31 mouse cellular contexts compared by ENCODE assay signal in the genomic region with DNA sequence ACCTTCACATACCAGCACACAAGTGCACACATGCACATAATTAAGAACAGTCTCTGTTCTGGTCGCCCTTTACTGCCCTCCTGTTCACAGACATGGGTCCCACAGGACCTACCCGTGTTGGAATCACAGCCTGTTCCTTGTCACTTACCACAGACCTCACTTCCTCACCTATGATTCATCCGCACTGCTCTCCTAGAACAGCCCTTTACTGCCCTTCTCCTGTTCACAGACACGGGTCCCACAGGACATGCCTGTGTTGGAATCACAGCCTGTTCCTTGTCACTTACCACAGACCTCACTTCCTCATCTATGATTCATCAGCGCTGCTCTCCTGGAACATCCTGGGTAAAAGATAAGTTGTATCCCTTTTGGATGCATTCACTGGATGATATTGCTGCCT. TPM values are rescaled to one million over a fixed set of nuclear protein-coding genes. Genes with fewer than 3 reads are reported as not detected.
DNase-seq lines count a peak whose midpoint lies in the region; ATAC-seq and TF ChIP-seq lines count a peak whose summit lies in the region.
"Had no signal": no experiment of that assay in that cellular context is flagged by ENCODE, and none has a peak within 500 bp of the region (broad histone marks: within the 10 kb centered on the region; RNA-seq: fewer than 3 reads in every experiment).

No protein-coding gene starts in this region.

- H3K4me3 ChIP-seq in heart, embryonic 10.5 days = no peak overlapping the region
- no peak overlapping the region for H3K4me3 ChIP-seq in stomach, postnatal 0 days (ENCODE audit: low read depth, low read length)
- H3K4me3 ChIP-seq in intestine, postnatal 0 days (ENCODE audit: low read depth, low read length) = no peak overlapping the region
- H3K4me3 ChIP-seq: embryonic facial prominence, embryonic 13.5 days; forebrain, embryonic 10.5 days; forebrain, embryonic 15.5 days; hindbrain, embryonic 12.5 days; liver, embryonic 12.5 days; midbrain, embryonic 13.5 days; neural tube, embryonic 13.5 days had no signal

- TF ChIP-seq CTCF in stomach, postnatal 0 days (IDR thresholded peaks at IDR 0.05; ENCODE audit: low read depth) = no peak
- TF ChIP-seq CTCF in intestine, postnatal 0 days (IDR thresholded peaks at IDR 0.05; ENCODE audit: low read depth) = no peak

- TF ChIP-seq EP300 in stomach, postnatal 0 days (optimal IDR thresholded peaks at IDR 0.05) = no peak

- DNase-seq in heart, embryonic 10.5 days (ENCODE audit: low spot score) = no peak
- DNase-seq in heart, postnatal 25 days (ENCODE audit: low spot score) = no peak
- DNase-seq in retina, postnatal 1 day = peak; percentile 27
- DNase-seq in retina, embryonic 14.5 days (ENCODE audit: low spot score) = no peak
- DNase-seq in stomach, postnatal 0 days (ENCODE audit: low spot score) = no peak
- no peak for DNase-seq in urinary bladder, adult 18-20 months (ENCODE audit: low spot score in 2 of 2)
- DNase-seq: adrenal gland, adult 8-10 months; B cell, adult 2 months; cerebellum, adult 11-12 months; cerebellum, adult 9-11 months; gastrocnemius, postnatal 10 days; heart, postnatal 10 days; kidney, adult 11 months; kidney, postnatal 14 days; layer of hippocampus, adult 9-11 months; liver, postnatal 0 days; lung, postnatal 36 days; right cerebral cortex, postnatal 25 days; spleen, adult 18-20 months; thymus, adult 18-20 months; thymus, postnatal 25 days had no signal

- H3K27ac ChIP-seq in heart, embryonic 10.5 days = 0 out of 2 replicates have a peak overlapping the region, but pooled peaks have one; percentile 42
- H3K27ac ChIP-seq in stomach, postnatal 0 days (replicated peaks) = 0 out of 2 replicates have a peak overlapping the region, but pooled peaks have one; percentile 8
- no peak overlapping the region for H3K27ac ChIP-seq in intestine, postnatal 0 days (ENCODE audit: low read depth, low read length)
- H3K27ac ChIP-seq: embryonic facial prominence, embryonic 13.5 days; forebrain, embryonic 10.5 days; forebrain, embryonic 15.5 days; hindbrain, embryonic 12.5 days; liver, embryonic 12.5 days; midbrain, embryonic 13.5 days; neural tube, embryonic 13.5 days had no signal

- peaks cover 27% of the 10 kb centered on the region for H3K4me1 ChIP-seq in heart, embryonic 10.5 days
- no peaks in the 10 kb centered on the region for H3K4me1 ChIP-seq in stomach, postnatal 0 days (replicated peaks; ENCODE audit: control insufficient read depth, insufficient read depth)
- H3K4me1 ChIP-seq in intestine, postnatal 0 days (replicated peaks; ENCODE audit: control insufficient read depth, insufficient read depth, low read length) = no peaks in the 10 kb centered on the region
- H3K4me1 ChIP-seq: embryonic facial prominence, embryonic 13.5 days; forebrain, embryonic 10.5 days; forebrain, embryonic 15.5 days; hindbrain, embryonic 12.5 days; liver, embryonic 12.5 days; midbrain, embryonic 13.5 days; neural tube, embryonic 13.5 days had no signal

- no peaks in the 10 kb centered on the region for H3K9me3 ChIP-seq in heart, embryonic 10.5 days
- H3K9me3 ChIP-seq in stomach, postnatal 0 days (ENCODE audit: control insufficient read depth, low read length) = no peaks in the 10 kb centered on the region
- no peaks in the 10 kb centered on the region for H3K9me3 ChIP-seq in intestine, postnatal 0 days (ENCODE audit: control insufficient read depth)
- H3K9me3 ChIP-seq: forebrain, embryonic 10.5 days; forebrain, embryonic 15.5 days; hindbrain, embryonic 12.5 days; midbrain, embryonic 13.5 days; neural tube, embryonic 13.5 days had no signal

- intact Hi-C loops in heart, postnatal 25 days (cut with DNase I) = no loop called here

- ATAC-seq in granulocyte monocyte progenitor cell, adult 5-6 weeks (replicated peaks; ENCODE audit: poor library complexity, severe bottlenecking) = peak; percentile 80
- peak; percentile 41; the same call in 1 of the 2 replicates for ATAC-seq in stomach, postnatal 0 days (ENCODE audit: low FRiP score, low TSS enrichment)
- ATAC-seq in intestine, postnatal 0 days = no peak
- ATAC-seq: activated CD4-positive, CD25-positive, alpha-beta regulatory T cell, adult 4 months; forebrain, embryonic 15.5 days; liver, embryonic 12.5 days; liver, postnatal 0 days; midbrain, embryonic 13.5 days had no signal

- WGBS in heart, embryonic 10.5 days = 45% methylated on average over 5 of the region's 5 CpGs
- WGBS in stomach, postnatal 0 days = 69% methylated on average over 5 of the region's 5 CpGs
- WGBS in intestine, postnatal 0 days = 59% methylated on average over 5 of the region's 5 CpGs

- H3K27me3 ChIP-seq in heart, embryonic 10.5 days (ENCODE audit: insufficient read depth, poor library complexity, severe bottlenecking) = no peaks in the 10 kb centered on the region
- no peaks in the 10 kb centered on the region for H3K27me3 ChIP-seq in stomach, postnatal 0 days (ENCODE audit: control insufficient read depth, insufficient read depth, low read length)
- H3K27me3 ChIP-seq in intestine, postnatal 0 days (replicated peaks; ENCODE audit: control insufficient read depth, insufficient read depth, low read length) = no peaks in the 10 kb centered on the region
- H3K27me3 ChIP-seq: embryonic facial prominence, embryonic 13.5 days; forebrain, embryonic 15.5 days; hindbrain, embryonic 12.5 days; midbrain, embryonic 13.5 days; neural tube, embryonic 13.5 days had no signal

- no peak overlapping the region for H3K9ac ChIP-seq in stomach, postnatal 0 days (ENCODE audit: low read length)
- H3K9ac ChIP-seq in intestine, postnatal 0 days (ENCODE audit: low read depth, low read length) = no peak overlapping the region
- H3K9ac ChIP-seq: embryonic facial prominence, embryonic 13.5 days; forebrain, embryonic 15.5 days; hindbrain, embryonic 12.5 days; liver, embryonic 12.5 days; liver, postnatal 0 days; midbrain, embryonic 13.5 days; neural tube, embryonic 13.5 days had no signal

- H3K36me3 ChIP-seq in heart, embryonic 10.5 days = no peaks in the 10 kb centered on the region
- no peaks in the 10 kb centered on the region for H3K36me3 ChIP-seq in stomach, postnatal 0 days (ENCODE audit: control insufficient read depth, insufficient read depth, low read length)
- no peaks in the 10 kb centered on the region for H3K36me3 ChIP-seq in intestine, postnatal 0 days (ENCODE audit: control insufficient read depth, insufficient read depth)
- H3K36me3 ChIP-seq: embryonic facial prominence, embryonic 13.5 days; forebrain, embryonic 10.5 days; forebrain, embryonic 15.5 days; hindbrain, embryonic 12.5 days; liver, embryonic 12.5 days; midbrain, embryonic 13.5 days; neural tube, embryonic 13.5 days had no signal

- no peak overlapping the region for H3K4me2 ChIP-seq in stomach, postnatal 0 days (replicated peaks; ENCODE audit: low read depth)
- H3K4me2 ChIP-seq in intestine, postnatal 0 days (replicated peaks; ENCODE audit: low read depth) = no peak overlapping the region
- H3K4me2 ChIP-seq: embryonic facial prominence, embryonic 13.5 days; forebrain, embryonic 15.5 days; hindbrain, embryonic 12.5 days; liver, embryonic 12.5 days; midbrain, embryonic 13.5 days; neural tube, embryonic 13.5 days had no signal

RNA-seq across cellular contexts. Expression of gene Ppm1d, which starts 33.4 kb away (rescaled TPM):
- 15.0 and 17.7 TPM in 2 replicates for polyA plus RNA-seq in heart, embryonic 10.5 days (2016; fragmentation: Nextera tagmentation; extraction: Ambion mirVana)
- total RNA-seq in heart, postnatal 25 days (2021) = 10 to 100 TPM in 1 of 2 experiments, 1 to 10 TPM in 1; 9.7 to 10.2 TPM
- total RNA-seq in granulocyte monocyte progenitor cell, adult 5-6 weeks (2014; fragmentation: Nextera tagmentation) = 17.7 and 39.6 TPM in 2 replicates
- total RNA-seq in granulocyte monocyte progenitor cell, adult 5-6 weeks (2017) = 12.7 and 18.7 TPM in 2 replicates
- 11.0 and 12.4 TPM in 2 replicates for polyA plus RNA-seq in stomach, postnatal 0 days (2015; fragmentation: Nextera tagmentation; extraction: Ambion mirVana)
- 6.0 and 6.4 TPM in 2 replicates for polyA plus RNA-seq in intestine, postnatal 0 days (2015; fragmentation: Nextera tagmentation; extraction: Ambion mirVana)

RNA-seq across cellular contexts. Expression of gene Appbp2, which starts 42.7 kb away (rescaled TPM):
- polyA plus RNA-seq in heart, embryonic 10.5 days (2016; fragmentation: Nextera tagmentation; extraction: Ambion mirVana) = 44.4 and 46.8 TPM in 2 replicates
- total RNA-seq in heart, postnatal 25 days (2021) = 10 to 100 TPM; 15.2 to 17.5 TPM
- total RNA-seq in granulocyte monocyte progenitor cell, adult 5-6 weeks (2014; fragmentation: Nextera tagmentation) = 27.3 and 31.5 TPM in 2 replicates
- total RNA-seq in granulocyte monocyte progenitor cell, adult 5-6 weeks (2017) = 25.5 TPM in 2 replicates
- polyA plus RNA-seq in stomach, postnatal 0 days (2015; fragmentation: Nextera tagmentation; extraction: Ambion mirVana) = 23.1 and 24.2 TPM in 2 replicates
- 17.5 and 19.5 TPM in 2 replicates for polyA plus RNA-seq in intestine, postnatal 0 days (2015; fragmentation: Nextera tagmentation; extraction: Ambion mirVana)
